Mouse (Mus musculus): ENCODE data around the gene Rbm8a.

The Rbm8a gene

GRCm38 (mm10) chr3:96669727-96670468 lies 40.2 kb downstream of the Rbm8a start, which contains the start of gene Ankrd35:
Gene Ankrd35, plus strand, starts transcription at chr3:96670131.
- DNase-seq (ENCODE audit: low read depth) = peak; percentile 77

GRCm38 (mm10) chr3:96671519-96671918 lies 41.8 kb downstream of the Rbm8a start:
- DNase-seq (ENCODE audit: low read depth) = no peak

- no peak for DNase-seq (ENCODE audit: low read depth)
Observed at GRCm38 (mm10) chr3:96673514-96673913, 43.8 kb downstream of the Rbm8a start.

GRCm38 (mm10) chr3:96674442-96674841 lies 44.7 kb downstream of the Rbm8a start:
- DNase-seq (ENCODE audit: low read depth) = no peak

- no peak for DNase-seq (ENCODE audit: low read depth)
Observed at GRCm38 (mm10) chr3:96675171-96675570, 45.4 kb downstream of the Rbm8a start.

- DNase-seq (ENCODE audit: low read depth) = no peak
Observed at GRCm38 (mm10) chr3:96675690-96676089, 46.0 kb downstream of the Rbm8a start.

- no peak for DNase-seq (ENCODE audit: low read depth)
Observed at GRCm38 (mm10) chr3:96678456-96678855, 48.7 kb downstream of the Rbm8a start.

GRCm38 (mm10) chr3:96679159-96679674 lies 49.5 kb downstream of the Rbm8a start:
- DNase-seq (ENCODE audit: low read depth) = peak; percentile 50

GRCm38 (mm10) chr3:96680269-96680956 lies 50.7 kb downstream of the Rbm8a start:
- DNase-seq (ENCODE audit: low read depth) = no peak

Measured in c-Kit-positive CD71-positive TER-119-negative erythroid progenitor cells, embryonic 14.5 days (primary cell).